In the genomic region with DNA sequence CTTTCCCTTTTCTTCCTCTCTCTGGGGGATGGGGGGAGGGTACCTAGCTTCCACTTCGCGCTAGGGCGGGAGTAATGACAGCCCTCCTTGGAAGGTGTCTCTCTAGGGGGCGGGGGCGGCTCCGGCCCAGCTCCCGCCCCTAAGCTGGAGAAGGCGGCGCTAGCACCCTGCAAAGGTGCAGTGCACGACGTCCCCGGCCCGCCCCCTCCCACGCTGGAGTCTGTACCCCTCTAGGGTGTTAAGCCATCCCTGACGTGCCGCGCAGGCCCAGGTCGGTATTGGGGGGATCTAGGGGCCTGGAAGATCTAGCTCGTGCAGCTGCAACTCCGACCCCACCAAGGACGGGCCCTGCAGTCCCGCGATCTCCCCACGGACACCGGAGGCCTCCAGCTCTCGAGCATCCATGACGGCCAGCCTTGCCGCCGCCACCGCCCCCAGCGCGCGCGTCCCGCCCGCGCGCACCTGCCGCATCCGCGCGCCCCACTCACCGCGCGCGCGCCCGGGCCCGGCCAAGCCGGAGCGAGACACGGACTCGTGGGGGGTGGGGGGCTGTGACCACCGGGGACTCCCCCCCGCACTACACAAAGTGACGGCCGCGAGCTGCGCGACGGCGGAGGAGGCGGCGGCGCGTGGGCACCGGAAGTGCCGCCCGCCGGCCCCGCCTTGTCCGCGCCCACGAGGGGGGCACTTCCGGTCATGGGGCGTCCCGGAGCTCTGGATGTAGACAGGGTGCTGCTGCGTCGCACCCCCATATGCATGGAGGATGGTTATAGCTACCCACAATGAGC, we compare ENCODE assay signal across 8 mouse cellular contexts. TPM values are rescaled to one million over a fixed set of nuclear protein-coding genes. Genes with fewer than 3 reads are reported as not detected.
DNase-seq lines count a peak whose midpoint lies in the region; ATAC-seq and TF ChIP-seq lines count a peak whose summit lies in the region.

A gene (minus strand): TSS at position 660 of the 788 bp plus-strand sequence.

- H3ac ChIP-seq in C2C12 (ENCODE audit: control insufficient read depth, insufficient read length, low read depth) = peak within 1 kb of the TSS; percentile 86

- DNase-seq in brain, adult 2 months (ENCODE audit: low read depth, low spot score) = peak; percentile 89
- DNase-seq in forebrain, embryonic 11.5 days (ENCODE audit: low spot score) = peak; percentile 81
- DNase-seq in kidney, postnatal 10 days = peak; percentile 84
- DNase-seq in liver, embryonic 13.5 days = no peak
- DNase-seq in neural tube, embryonic 10.5 days (ENCODE audit: extremely low spot score, low spot score) = peak; percentile 62

- H3K79me3 ChIP-seq in C2C12 (ENCODE audit: low read depth) = peaks cover 9% of the 10 kb centered on the region

- peak within 1 kb of the TSS; percentile 97 for H3K9ac ChIP-seq in forebrain, embryonic 11.5 days (ENCODE audit: low read length)
- peak within 1 kb of the TSS; percentile 94 for H3K9ac ChIP-seq in heart, embryonic 14.5 days (ENCODE audit: low read length)
- H3K9ac ChIP-seq in liver, embryonic 13.5 days = peak within 1 kb of the TSS; percentile 75
- H3K9ac ChIP-seq in stomach, embryonic 15.5 days = peak within 1 kb of the TSS; percentile 82

- ATAC-seq in forebrain, embryonic 11.5 days (replicated peaks; ENCODE audit: low FRiP score) = peak; percentile 87
- peak; percentile 57 for ATAC-seq in heart, embryonic 14.5 days (ENCODE audit: insufficient number of reproducible peaks, insufficient read depth, low FRiP score, low read depth)
- ATAC-seq in liver, embryonic 13.5 days (ENCODE audit: low read depth) = peak; percentile 61
- ATAC-seq in stomach, embryonic 15.5 days (ENCODE audit: insufficient read depth, low FRiP score, low read depth) = peak; percentile 71

- H3K4me1 ChIP-seq in forebrain, embryonic 11.5 days (replicated peaks; ENCODE audit: control insufficient read depth, insufficient read depth, low read length) = peaks cover 11% of the 10 kb centered on the region
- H3K4me1 ChIP-seq in heart, embryonic 14.5 days (ENCODE audit: control insufficient read depth in 2 of 2, insufficient read depth in 2 of 2, low read length in 2 of 2) = peaks cover 17 to 24% of the 10 kb centered on the region in 2 experiments
- H3K4me1 ChIP-seq in liver, embryonic 13.5 days (replicated peaks) = peaks cover 17% of the 10 kb centered on the region
- peaks cover 14% of the 10 kb centered on the region for H3K4me1 ChIP-seq in stomach, embryonic 15.5 days

- H3K27me3 ChIP-seq in C2C12 (ENCODE audit: control insufficient read depth, insufficient read depth, insufficient read length) = no peaks in the 10 kb centered on the region
- no peaks in the 10 kb centered on the region for H3K27me3 ChIP-seq in forebrain, embryonic 11.5 days (ENCODE audit: control insufficient read depth, insufficient read depth, low read length)
- 0 out of 2 replicates have a peak, but pooled peaks cover 3% of the 10 kb centered on the region for H3K27me3 ChIP-seq in heart, embryonic 14.5 days (ENCODE audit: control insufficient read depth, insufficient read depth, low read length)
- H3K27me3 ChIP-seq in liver, embryonic 13.5 days = peaks cover 27% of the 10 kb centered on the region
- H3K27me3 ChIP-seq in stomach, embryonic 15.5 days (replicated peaks) = no peaks in the 10 kb centered on the region

- H3K27ac ChIP-seq in forebrain, embryonic 11.5 days (ENCODE audit: low read depth, low read length) = peak within 1 kb of the TSS; percentile 46; the same call in 1 of the 2 replicates
- H3K27ac ChIP-seq in heart, embryonic 14.5 days (replicated peaks in 1 of 2; ENCODE audit: control insufficient read depth in 1 of 2, insufficient read depth in 1 of 2, low read depth in 2 of 2, low read length in 2 of 2) = peak within 1 kb of the TSS in 1 of 2 experiments; percentile 66; a peak in 3 of 4 replicates
- no peak within 1 kb of the TSS for H3K27ac ChIP-seq in liver, embryonic 13.5 days
- H3K27ac ChIP-seq in stomach, embryonic 15.5 days = peak within 1 kb of the TSS; percentile 72; the same call in 1 of the 2 replicates

- H3K4me3 ChIP-seq in C2C12 (ENCODE audit: insufficient read depth, poor library complexity, severe bottlenecking) = peak within 1 kb of the TSS; percentile 69
- peak within 1 kb of the TSS; percentile 96 for H3K4me3 ChIP-seq in forebrain, embryonic 11.5 days (ENCODE audit: low read depth, low read length)
- H3K4me3 ChIP-seq in heart, embryonic 14.5 days (ENCODE audit: control insufficient read depth in 1 of 2, insufficient read depth in 1 of 2, low read depth in 1 of 2, low read length in 2 of 2) = peak within 1 kb of the TSS; percentile 92 to 97
- peak within 1 kb of the TSS; percentile 72 for H3K4me3 ChIP-seq in liver, embryonic 13.5 days (replicated peaks)
- peak within 1 kb of the TSS; percentile 90 for H3K4me3 ChIP-seq in stomach, embryonic 15.5 days (replicated peaks)

- 1% methylated on average over 67 of the region's 79 CpGs for WGBS in forebrain, embryonic 11.5 days
- under 1% methylated on average over 69 of the region's 79 CpGs for WGBS in heart, embryonic 14.5 days
- under 1% methylated on average over 70 of the region's 79 CpGs for WGBS in liver, embryonic 13.5 days (ENCODE audit: insufficient replicate concordance)
- under 1% methylated on average over 73 of the region's 79 CpGs for WGBS in stomach, embryonic 15.5 days

- H3K9me3 ChIP-seq in forebrain, embryonic 11.5 days (ENCODE audit: control insufficient read depth, low read length) = no peaks in the 10 kb centered on the region
- no peaks in the 10 kb centered on the region for H3K9me3 ChIP-seq in heart, embryonic 14.5 days (ENCODE audit: control insufficient read depth, low read length)
- H3K9me3 ChIP-seq in liver, embryonic 13.5 days (replicated peaks) = no peaks in the 10 kb centered on the region
- no peaks in the 10 kb centered on the region for H3K9me3 ChIP-seq in stomach, embryonic 15.5 days

- peak within 1 kb of the TSS; percentile 96 for H3K4me2 ChIP-seq in forebrain, embryonic 11.5 days (ENCODE audit: low read depth, low read length, severe bottlenecking)
- H3K4me2 ChIP-seq in heart, embryonic 14.5 days (ENCODE audit: low read length) = peak within 1 kb of the TSS; percentile 88
- H3K4me2 ChIP-seq in liver, embryonic 13.5 days = peak within 1 kb of the TSS; percentile 87
- H3K4me2 ChIP-seq in stomach, embryonic 15.5 days = peak within 1 kb of the TSS; percentile 83

- no peaks in the 10 kb centered on the region for H3K36me3 ChIP-seq in C2C12 (ENCODE audit: control insufficient read depth, insufficient read depth)
- H3K36me3 ChIP-seq in forebrain, embryonic 11.5 days (ENCODE audit: control insufficient read depth, insufficient read depth, low read length) = no peaks in the 10 kb centered on the region
- 0 out of 2 replicates have a peak, but pooled peaks cover 2% of the 10 kb centered on the region for H3K36me3 ChIP-seq in heart, embryonic 14.5 days (ENCODE audit: control insufficient read depth, insufficient read depth, low read length)
- H3K36me3 ChIP-seq in liver, embryonic 13.5 days = no peaks in the 10 kb centered on the region
- no peaks in the 10 kb centered on the region for H3K36me3 ChIP-seq in stomach, embryonic 15.5 days

- H3K79me2 ChIP-seq in C2C12 (ENCODE audit: control insufficient read depth, insufficient read depth) = peaks cover 17% of the 10 kb centered on the region

- no peak for TF ChIP-seq CTCF in C2C12 (IDR thresholded peaks at IDR 0.05; ENCODE audit: control insufficient read depth, insufficient read depth, insufficient read length)

TF ChIP-seq in C2C12, 6 proteins besides CTCF, POLR2A, EP300 and RAD21:
- TF ChIP-seq CEBPB (IDR thresholded peaks at IDR 0.05; ENCODE audit: low read depth) (no peak), FOSL1 (IDR thresholded peaks at IDR 0.05; ENCODE audit: insufficient read depth, low read length, poor library complexity, severe bottlenecking) (no peak), MYOD1 (IDR thresholded peaks at IDR 0.05; ENCODE audit: control insufficient read depth, insufficient read length, low read depth) (no peak), USF1 (IDR thresholded peaks at IDR 0.05; ENCODE audit: low read depth) (peak; percentile 35), MYOG (IDR thresholded peaks at IDR 0.05; ENCODE audit: control insufficient read depth, extremely low read depth, insufficient read length) (no peak), MAX (IDR thresholded peaks at IDR 0.05) (peak; percentile 24)

RNA-seq across cellular contexts. Expression of the gene that starts here (rescaled TPM):
- 3.8 TPM for polyA plus RNA-seq in C2C12 (2012; fragmentation: generic; extraction: Trizol)
- polyA plus RNA-seq in forebrain, embryonic 11.5 days (2014; fragmentation: Nextera tagmentation; extraction: Ambion mirVana) = 3.5 and 4.2 TPM in 2 replicates
- 1.1 and 1.6 TPM in 2 replicates for polyA plus RNA-seq in heart, embryonic 14.5 days (2014; fragmentation: Nextera tagmentation; extraction: Ambion mirVana)
- 0.20 and 0.25 TPM in 2 replicates for polyA plus RNA-seq in liver, embryonic 13.5 days (2015; fragmentation: Nextera tagmentation; extraction: Ambion mirVana)
- polyA plus RNA-seq in stomach, embryonic 15.5 days (2015; fragmentation: Nextera tagmentation; extraction: Ambion mirVana) = 3.0 and 3.3 TPM in 2 replicates

Comparison
In these comparisons a context has a peak if more than half of its experiments do, and no peak if none do; other contexts are left out.
1. Peak in ATAC-seq, H3K4me3 ChIP-seq, H3K9ac ChIP-seq and H3K4me2 ChIP-seq in liver, embryonic 13.5 days; RNA of the gene not detected or under 1 TPM.